Mouse (Mus musculus): ENCODE results near the gene Agbl1.
"Not testable (repeated sequence)": the region's sequence is repeated elsewhere in the genome, so short reads cannot be mapped to it uniquely, and the experiment has no call there.

Agbl1 gene

GRCm38 (mm10) chr7:76229311-76229937 is at the start of gene Agbl1:
Gene Agbl1 (plus strand): TSS chr7:76229887.
- DNase-seq (ENCODE audit: low read depth, low spot score): no peak

DNA sequence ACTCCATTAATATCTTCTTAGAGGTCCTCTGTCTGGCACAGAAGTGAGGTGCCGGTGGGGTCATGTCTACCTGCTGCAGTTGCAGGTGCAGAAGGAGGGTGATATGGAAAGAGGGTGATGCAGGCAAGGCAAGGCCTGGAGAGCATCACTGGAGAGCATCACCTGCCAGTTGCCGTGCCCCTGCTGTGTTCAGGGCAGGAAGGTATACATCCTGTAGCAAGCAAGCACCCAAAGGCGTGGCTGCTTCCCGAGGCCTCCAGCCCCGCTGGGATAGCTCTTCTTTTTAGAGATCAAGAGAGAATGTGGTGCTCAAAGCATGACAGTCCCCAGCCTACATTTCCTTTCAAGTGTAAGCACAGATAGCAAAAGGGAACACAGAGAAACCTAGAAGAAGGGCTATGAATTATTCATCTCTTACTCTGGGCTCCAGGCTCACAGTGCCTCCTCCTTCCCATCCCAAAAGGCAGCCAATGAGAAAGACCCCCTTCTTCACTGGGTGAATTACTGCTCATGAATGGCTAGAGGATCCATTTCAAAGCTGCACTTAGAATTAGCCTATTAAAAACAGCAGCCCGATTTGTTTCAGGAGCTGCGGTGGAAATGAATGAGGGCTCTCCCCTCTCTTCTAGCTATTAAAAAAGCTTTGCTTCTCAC is 44.6 kb upstream of the Agbl1 start:
- DNase-seq (ENCODE audit: low read depth, low spot score): no peak

GRCm38 (mm10) chr7:76185681-76186121 is 44.0 kb upstream of the Agbl1 start:
- no peak for DNase-seq (ENCODE audit: low read depth, low spot score)

- no peak for DNase-seq (ENCODE audit: low read depth, low spot score)
Observed at GRCm38 (mm10) chr7:76218546-76218945, 11.1 kb upstream of the Agbl1 start.

GRCm38 (mm10) chr7:76219797-76220469 is 9.8 kb upstream of the Agbl1 start:
- no peak for DNase-seq (ENCODE audit: low read depth, low spot score)

DNA sequence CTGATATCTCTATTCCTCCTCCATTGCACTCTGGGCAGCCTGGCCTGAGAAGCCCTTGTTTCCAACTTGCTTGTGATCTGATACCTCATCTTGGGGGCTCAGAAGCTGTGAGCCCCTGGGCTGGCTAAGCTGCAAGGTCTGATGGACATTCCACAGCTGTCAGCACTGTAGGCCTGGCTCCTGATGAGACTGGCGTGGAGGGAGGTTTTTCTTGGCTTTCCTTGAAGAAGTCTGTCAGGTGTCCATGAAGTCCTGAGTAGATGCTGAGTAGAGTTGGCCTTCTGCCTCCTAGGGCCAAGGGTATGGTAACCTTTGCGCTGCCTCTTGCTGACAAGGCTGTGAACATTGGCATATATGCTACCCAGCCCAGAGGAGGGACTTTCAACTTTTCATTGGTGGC is 7.0 kb upstream of the Agbl1 start:
- no peak for DNase-seq (ENCODE audit: low read depth, low spot score)

DNA sequence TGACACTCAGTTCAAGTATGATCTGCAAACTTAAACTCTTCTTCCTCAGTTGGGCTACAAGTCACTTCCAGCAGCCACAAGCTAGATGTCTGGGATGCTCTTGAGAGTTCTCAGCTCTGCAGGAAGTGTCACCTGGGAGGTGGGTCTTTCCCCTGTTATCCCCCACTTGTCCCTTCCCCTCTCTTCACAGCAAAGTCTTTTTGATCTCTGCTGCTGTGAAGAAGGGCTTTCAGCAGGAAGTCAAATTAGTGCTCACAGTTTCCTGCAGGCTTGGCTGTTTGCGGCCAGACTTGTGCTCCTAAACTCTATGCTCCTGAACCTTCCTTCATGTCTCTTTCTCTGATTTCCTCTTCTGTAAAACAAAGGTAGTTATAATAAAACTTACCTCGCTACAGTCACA is 806 bp upstream of the Agbl1 start:
- no peak for DNase-seq (ENCODE audit: low read depth, low spot score)

- DNase-seq (ENCODE audit: low read depth, low spot score): no peak
Observed at GRCm38 (mm10) chr7:76234321-76234720, 4.6 kb downstream of the Agbl1 start.

- no peak for DNase-seq (ENCODE audit: low read depth, low spot score)
Observed at GRCm38 (mm10) chr7:76237497-76237896, 7.8 kb downstream of the Agbl1 start.

DNA sequence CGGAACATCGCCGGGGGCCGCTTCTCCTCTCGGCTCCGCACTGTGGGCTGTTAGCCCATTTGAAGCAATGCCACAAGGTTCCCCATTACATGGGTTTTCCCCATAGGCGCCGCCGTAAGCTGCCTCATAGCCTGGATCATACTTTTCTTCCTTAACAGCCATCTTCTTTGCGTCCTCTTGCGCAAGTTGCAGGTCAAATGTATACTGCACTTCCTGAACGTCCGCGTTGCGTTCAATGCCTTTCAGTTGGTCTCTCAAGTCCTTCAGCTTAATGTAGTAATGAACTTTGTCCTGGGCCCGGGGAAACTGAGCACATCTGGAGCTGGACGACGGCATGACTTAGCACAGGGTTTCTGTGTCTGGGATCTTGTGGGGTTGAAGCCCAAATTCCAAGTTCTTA is 15.2 kb downstream of the Agbl1 start:
- not testable (repeated sequence) for DNase-seq (ENCODE audit: low read depth, low spot score)

GRCm38 (mm10) chr7:76275061-76275460 is 45.4 kb downstream of the Agbl1 start:
- DNase-seq (ENCODE audit: low read depth, low spot score): no peak

GRCm38 (mm10) chr7:76282831-76283230 is 53.1 kb downstream of the Agbl1 start:
- DNase-seq (ENCODE audit: low read depth, low spot score): no peak

DNA sequence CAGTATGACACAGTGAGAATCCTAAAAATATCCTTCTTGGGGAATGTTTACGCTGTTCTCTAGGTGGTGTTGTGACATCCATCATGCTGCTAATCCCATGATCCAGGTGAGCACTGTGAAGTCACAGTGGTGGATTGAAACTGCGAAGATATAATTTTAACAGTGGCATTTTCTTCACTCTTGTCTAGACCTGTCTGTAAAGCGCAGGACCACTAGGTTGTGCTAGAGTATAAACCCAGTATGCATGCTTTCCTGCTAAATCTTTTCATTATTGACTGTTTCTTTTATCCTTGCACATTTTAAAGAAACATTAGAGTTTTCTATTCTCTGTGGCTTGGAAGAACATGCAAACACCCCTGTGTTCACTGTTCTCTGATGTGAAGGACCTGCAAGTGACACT is 57.8 kb downstream of the Agbl1 start:
- no peak for DNase-seq (ENCODE audit: low read depth, low spot score)

DNA sequence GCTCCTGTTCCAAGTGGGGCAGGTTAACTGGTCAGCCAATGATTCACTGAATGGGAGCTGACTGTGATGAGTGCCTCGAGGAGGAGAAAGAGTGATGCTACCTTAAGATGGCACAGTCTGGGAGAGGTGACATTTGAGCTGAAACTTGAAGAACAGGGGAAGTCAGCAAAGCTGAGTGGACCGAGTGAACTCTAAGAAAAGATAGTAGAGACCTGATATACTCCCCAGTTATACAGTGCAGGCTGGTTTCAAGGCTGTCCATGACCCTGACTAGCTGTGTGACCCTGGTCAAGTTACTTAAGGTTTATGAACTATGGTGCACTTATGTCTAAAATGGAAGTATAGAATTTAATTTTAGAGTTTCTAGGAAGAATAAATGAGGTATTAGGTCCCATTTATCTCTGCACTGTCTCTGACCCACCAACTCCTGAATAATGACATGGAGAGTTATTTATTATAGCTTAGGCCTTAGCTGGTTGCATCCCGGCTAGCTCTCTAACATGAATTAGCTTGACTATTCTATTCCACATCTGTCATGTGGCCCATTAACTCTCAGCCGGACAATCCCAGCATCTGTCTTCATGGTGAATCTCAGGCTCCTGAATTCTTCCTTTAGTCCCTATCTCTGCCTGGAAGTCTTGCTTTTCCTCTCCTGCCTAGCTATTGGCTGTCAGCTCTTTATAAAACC is 92.3 kb downstream of the Agbl1 start:
- DNase-seq (ENCODE audit: low read depth, low spot score): no peak

GRCm38 (mm10) chr7:76326091-76326490 is 96.4 kb downstream of the Agbl1 start:
- DNase-seq (ENCODE audit: low read depth, low spot score): no peak

- no peak for DNase-seq (ENCODE audit: low read depth, low spot score)
Observed at GRCm38 (mm10) chr7:76339308-76339707, 109.6 kb downstream of the Agbl1 start.

DNA sequence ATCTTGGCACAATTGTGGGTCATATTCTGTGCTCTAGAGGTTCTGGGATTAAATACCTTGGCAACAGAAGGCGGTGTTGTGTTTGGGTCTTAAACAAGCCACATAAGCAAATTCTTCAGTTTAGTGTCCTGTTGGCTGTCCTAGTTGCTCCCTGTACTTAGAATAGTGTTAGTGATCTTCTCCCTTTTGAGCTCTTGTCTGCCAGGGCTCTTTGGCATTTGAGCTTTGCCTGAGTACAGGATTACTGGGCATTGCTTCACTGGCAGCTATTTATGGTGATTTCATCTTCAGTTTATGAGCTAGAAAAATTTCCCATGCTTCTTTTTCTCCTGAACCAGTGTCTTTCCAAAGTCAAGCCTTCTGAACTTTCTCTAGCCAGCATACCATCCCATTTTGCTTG is 111.9 kb downstream of the Agbl1 start:
- DNase-seq (ENCODE audit: low read depth, low spot score): no peak

DNA sequence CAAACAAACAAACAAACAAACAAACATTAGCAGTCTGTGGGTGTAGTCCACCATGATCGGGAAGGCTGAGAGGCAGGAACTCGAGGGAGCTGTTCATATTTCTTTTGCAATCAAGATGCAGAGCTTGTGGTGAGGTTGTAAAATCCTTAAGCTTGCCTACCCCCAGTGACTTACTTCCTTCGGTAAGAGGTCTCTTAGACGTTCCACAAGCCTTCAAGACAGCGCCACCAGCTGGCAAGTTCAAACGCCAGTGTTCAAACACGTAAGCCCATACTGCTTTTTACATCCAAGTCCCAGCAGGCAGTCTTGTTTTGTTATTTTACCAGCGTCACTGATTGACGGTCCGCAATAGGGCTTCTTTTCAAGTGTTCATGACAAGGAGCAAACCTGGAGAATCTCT is 123.8 kb downstream of the Agbl1 start:
- DNase-seq (ENCODE audit: low read depth, low spot score): peak; percentile 81

- peak; percentile 64 for DNase-seq (ENCODE audit: low read depth, low spot score)
Observed at GRCm38 (mm10) chr7:76354510-76354909, 124.8 kb downstream of the Agbl1 start.

GRCm38 (mm10) chr7:76371269-76371668 is 141.6 kb downstream of the Agbl1 start:
- DNase-seq (ENCODE audit: low read depth, low spot score): no peak

DNA sequence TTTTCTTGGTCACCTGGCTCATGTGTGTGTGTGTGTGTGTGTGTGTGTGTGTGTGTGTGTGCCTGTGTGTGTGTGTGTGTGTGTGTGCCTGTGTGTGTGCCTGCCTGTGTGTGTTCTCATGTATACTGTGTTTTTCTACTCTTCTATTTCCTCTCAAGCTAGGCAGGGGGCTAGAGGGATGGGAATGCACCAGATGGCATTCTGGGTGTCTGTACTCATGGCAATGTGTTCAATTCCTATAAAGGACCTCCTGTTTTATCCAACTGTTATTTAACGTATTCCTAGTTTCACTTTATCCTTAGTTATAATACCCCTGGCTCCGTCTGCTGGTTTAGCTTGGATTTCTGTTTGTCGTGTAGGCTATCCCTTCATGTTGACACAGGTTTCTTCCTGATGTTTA is 149.8 kb downstream of the Agbl1 start:
- DNase-seq (ENCODE audit: low read depth, low spot score): no peak

DNA sequence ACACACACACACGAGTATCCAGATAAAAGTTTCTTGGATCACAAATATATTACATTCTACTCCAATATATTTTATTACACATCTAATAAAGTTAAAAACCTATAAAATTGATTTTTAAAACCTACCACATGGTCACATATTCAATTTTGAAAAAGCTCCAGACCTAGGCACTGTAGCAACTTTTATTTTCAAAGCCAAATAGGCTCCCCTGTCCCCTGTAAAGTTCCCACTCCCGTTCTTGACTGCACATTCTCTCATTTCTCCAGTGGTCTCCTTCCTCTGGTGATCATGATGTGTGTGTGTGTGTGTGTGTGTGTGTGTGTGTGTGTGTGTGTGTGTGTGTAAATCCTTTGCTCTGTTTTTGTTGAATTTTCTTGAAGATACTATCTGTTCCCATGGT is 152.3 kb downstream of the Agbl1 start:
- DNase-seq (ENCODE audit: low read depth, low spot score): no peak
